Mouse (Mus musculus): ENCODE measurements around the gene Pou6f1.
"Not testable (repeated sequence)": the region's sequence is repeated elsewhere in the genome, so short reads cannot be mapped to it uniquely, and the experiment has no call there.

Pou6f1 gene

DNA sequence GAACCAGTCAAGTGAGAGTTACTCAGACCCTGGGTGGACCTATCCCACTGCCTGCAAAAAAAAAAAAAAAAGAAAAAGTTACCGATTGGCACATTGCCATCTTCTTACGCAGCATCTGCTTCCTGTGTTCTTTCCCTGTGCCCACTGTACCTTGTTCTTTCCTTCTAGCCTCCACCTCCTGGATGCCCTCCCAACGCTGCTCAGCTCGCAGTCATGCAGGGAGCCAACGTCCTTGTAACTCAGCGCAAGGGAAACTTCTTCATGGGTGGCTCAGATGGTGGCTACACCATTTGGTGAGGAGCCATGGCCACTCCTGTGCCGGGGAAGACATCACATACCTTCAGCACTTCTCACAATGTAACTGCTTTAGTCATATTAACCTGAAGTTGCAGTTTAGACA lies 19.4 kb upstream of the Pou6f1 start:
- DNase-seq (ENCODE audit: low read depth, low spot score), result no peak

- no peak for DNase-seq (ENCODE audit: low read depth, low spot score)
Measured at GRCm38 (mm10) chr15:100616221-100616620, 16.4 kb upstream of the Pou6f1 start.

DNA sequence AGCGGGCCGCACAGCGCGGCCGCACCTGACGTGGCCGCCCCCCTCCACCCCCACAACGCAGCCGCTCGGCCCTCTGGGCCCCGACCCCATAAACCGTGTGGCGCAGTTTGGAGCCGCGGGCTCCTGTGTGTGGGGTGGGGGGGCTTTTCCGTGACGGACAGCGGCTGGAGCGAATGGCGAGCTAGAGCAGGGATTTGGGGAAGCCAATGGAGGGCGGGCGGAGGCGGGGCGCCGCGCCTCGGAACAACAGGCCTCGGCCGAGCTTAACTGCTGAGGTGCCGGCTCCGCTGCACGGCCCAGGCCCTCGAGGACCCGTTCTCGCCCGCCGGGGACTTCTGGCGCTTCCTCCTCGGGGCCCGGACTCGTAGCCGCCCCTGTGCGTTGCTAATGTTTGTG lies 16.0 kb upstream of the Pou6f1 start:
- DNase-seq (ENCODE audit: low read depth, low spot score), result peak; percentile 93

DNA sequence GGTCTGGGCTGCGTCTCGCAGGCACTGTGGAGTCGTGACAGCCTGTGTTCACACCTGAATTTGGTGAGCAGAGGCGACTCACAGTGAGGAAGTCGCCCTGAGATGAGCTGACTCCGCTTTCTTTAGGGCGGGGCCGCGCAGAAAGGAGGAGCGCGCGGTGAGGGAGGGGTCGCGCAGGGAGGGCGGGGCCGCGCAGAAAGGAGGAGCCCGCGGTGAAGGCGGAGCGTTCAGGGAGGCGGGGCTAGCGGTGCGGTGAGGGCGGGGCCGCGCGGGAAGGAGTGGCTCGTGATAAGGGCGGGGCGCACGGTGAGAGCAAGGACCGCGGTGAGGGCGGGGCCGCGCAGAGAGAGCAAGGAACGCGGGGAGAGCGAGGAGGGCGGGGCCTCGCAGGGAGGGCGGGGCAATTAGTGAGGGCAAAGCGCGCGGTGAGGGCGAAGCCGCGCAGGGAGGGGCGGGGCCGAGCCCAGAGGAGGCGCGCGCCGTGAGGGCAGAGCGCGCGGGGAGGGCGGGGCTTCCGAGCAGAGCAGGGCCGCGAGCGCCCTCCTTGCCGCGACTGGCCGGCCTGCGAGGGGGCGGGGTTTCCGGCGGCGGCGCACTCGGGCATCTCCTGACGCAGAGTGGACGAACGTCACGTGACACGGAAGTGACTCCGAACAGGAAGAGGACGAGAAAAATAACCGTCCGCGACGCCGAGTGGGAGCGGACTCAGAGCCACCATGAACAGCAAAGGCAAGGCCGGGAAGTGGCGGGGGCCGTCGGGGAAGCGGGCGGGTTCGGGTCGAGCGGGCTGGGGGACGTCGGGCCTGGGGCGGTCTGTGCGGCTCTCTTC lies 15.4 kb upstream of the Pou6f1 start, which contains the start of gene Dazap2:
Gene Dazap2, plus strand, starts transcription at position 354 of the 829 bp plus-strand sequence.
- DNase-seq (ENCODE audit: low read depth, low spot score), result peak; percentile 98

- DNase-seq (ENCODE audit: low read depth, low spot score), result no peak
Measured at GRCm38 (mm10) chr15:100614218-100614995, 14.6 kb upstream of the Pou6f1 start.

DNA sequence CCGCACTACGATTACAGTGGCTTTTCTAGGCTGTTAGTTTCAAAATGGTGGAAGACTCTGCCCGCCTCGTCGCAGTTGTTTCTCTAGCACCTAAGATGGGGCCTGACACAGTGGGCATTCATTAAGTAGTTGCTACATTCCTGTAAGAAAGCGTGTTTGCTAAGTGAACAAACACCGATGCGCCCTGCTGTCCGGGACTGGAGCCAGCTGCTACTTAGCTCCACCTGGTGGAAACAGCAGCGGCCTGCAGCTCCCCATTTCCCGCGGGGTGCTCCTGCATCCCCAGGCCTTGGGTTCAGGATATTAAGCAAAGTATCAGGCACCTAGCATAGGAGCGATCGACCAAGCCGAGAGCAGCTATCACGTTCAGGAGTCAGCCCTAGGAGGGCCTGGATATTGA lies 13.8 kb upstream of the Pou6f1 start:
- peak; percentile 68 for DNase-seq (ENCODE audit: low read depth, low spot score)

DNA sequence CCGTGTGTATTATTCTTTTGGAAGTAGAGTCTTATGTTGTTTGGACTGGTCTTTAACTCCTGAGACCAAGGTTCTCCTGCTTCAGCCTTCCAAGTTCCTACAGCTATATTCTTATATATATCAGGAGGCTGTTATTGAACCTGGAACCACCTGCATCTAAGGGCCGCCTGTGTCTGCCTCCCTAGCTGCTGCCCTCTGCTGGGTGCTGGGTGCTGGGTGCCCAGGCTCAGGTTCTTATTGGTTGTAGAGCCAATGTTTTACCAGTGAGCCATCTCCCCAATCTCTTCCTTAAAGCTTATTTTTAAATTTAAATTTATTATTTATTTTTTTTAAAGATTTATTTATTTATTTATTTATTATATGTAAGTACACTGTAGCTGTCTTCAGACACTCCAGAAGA lies 12.6 kb upstream of the Pou6f1 start:
- no peak for DNase-seq (ENCODE audit: low read depth, low spot score)

- DNase-seq (ENCODE audit: low read depth, low spot score), result no peak
Measured at GRCm38 (mm10) chr15:100611951-100612350, 12.2 kb upstream of the Pou6f1 start.

GRCm38 (mm10) chr15:100606677-100607076 lies 6.9 kb upstream of the Pou6f1 start:
- not testable (repeated sequence) for DNase-seq (ENCODE audit: low read depth, low spot score)

DNA sequence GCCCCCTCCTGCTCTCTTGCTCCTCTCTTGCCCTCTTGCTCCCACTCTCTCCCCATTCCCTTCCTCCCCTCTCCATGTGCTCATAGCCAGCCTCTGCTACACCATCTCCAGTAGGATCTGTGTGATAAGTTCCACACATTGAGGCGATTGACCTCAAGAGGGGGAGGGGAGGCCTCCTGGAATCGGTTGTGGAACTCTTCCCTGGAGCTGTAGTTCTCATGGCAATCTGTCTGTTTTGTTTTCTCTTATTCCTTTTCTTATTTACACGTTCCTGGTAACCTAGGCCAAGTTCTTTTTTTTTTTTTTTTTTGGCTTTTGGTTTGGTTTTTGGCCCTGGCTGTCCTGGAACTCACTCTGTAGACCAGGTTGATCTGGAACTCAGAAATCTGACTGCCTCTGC lies 1.9 kb upstream of the Pou6f1 start:
- no peak for DNase-seq (ENCODE audit: low read depth, low spot score)

GRCm38 (mm10) chr15:100600696-100601272 lies 1.0 kb upstream of the Pou6f1 start:
- no peak for DNase-seq (ENCODE audit: low read depth, low spot score)

DNA sequence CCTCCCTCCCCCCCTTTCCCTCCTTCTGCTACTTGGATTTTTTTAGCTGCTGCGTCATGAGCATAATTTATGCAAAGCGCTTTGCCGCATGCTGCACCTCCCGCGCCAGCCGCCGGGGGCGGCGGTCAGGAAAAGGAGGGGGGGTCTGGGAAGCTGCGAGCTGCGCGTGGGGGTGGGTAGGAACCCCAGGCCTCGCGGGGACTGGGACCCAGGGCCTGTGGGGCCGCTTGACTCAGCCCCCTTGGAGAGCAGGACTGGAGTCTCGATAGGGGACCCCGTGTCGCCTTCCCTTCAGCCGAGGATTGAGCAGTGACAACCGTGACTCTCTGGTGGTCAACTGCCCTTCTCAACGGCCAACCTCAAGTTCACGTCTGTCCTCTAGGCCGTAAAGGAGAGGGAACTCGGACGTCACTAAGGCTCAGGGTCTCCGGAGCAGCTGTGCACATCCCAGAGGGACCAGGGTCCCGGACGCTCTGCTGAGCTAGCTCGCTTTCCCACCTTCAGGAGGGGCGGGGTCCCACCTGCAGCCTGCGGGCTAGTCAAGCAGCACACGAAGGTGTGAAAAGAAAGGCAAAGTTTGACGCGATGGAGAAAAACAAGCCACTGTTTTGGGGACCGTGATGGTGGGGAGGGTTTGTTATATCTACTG lies 387 bp upstream of the Pou6f1 start:
- DNase-seq (ENCODE audit: low read depth, low spot score), result peak; percentile 75

- no peak for DNase-seq (ENCODE audit: low read depth, low spot score)
Measured at GRCm38 (mm10) chr15:100598883-100599275, 905 bp downstream of the Pou6f1 start.

DNA sequence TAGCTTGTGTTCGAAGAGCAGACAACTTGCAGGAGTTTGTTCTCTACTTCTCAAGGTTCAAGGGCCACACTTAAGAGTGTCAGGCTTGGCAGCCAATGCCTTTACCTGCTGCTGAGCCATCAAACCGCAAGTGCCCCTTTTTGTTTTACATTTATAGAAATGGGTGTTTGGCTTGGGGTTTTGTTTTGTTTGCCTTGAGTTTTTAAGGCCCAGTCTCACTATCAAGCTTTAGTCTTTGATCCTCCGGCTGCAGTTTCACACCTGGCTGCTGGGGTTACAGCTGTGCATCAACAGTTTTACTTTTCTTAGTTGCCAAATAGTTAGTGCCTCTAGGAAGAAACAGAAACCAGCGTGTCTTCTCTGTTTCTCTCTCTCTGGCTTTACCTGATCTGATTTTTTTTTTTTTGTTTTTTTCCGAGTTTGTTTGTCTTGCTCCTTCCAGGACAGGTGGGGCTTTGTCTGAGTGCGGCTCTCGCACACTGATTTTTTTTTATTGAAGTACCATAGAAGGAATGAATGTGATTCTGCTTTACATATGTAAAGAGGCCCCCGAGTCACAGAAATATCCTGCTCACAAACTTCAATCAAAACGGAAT lies 1.4 kb downstream of the Pou6f1 start:
- DNase-seq (ENCODE audit: low read depth, low spot score), result no peak

DNA sequence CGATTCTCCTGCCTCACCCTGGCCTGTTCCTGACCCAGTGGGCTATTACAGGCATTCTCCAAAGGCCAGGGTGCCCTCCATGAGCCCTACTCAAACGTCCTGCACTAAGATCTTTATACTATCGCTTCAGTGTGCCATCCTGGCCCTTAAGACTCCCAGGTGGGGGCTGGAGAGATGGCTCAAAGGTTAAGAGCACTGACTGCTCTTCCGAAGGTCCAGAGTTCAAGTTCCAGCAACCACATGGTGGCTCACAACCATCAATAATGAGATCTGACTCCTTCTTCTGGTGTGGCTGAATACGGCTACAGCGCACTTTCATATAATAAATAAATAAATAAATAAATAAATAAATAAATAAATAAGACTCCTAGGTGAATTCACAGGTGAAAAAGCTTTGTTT lies 7.0 kb downstream of the Pou6f1 start:
- no peak for DNase-seq (ENCODE audit: low read depth, low spot score)

- DNase-seq (ENCODE audit: low read depth, low spot score), result no peak
Measured at GRCm38 (mm10) chr15:100590436-100590835, 9.3 kb downstream of the Pou6f1 start.

DNA sequence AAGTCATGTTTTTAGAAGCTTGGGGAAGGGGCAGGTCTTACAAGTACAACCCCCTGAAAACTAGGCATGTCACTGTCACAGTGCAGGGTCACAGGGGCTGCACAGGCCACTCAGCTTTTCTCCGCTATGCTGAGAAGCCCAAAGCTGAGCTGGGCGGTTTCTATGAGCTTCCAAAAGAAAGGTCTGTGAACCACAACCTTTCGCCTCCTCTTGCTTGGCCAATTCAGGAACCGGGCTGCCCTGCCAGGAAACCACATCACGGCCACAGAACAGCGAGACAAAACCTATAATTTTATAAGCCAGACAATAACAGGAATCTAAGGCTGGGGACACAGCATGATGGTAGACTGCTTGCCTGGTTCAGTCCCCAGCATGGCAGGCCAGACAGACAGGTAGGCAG lies 11.5 kb downstream of the Pou6f1 start:
- DNase-seq (ENCODE audit: low read depth, low spot score), result no peak

- DNase-seq (ENCODE audit: low read depth, low spot score), result no peak
Measured at GRCm38 (mm10) chr15:100587166-100587565, 12.6 kb downstream of the Pou6f1 start.

GRCm38 (mm10) chr15:100585931-100586330 lies 13.9 kb downstream of the Pou6f1 start:
- DNase-seq (ENCODE audit: low read depth, low spot score), result no peak

GRCm38 (mm10) chr15:100580108-100580507 lies 19.7 kb downstream of the Pou6f1 start:
- no peak for DNase-seq (ENCODE audit: low read depth, low spot score)

DNA sequence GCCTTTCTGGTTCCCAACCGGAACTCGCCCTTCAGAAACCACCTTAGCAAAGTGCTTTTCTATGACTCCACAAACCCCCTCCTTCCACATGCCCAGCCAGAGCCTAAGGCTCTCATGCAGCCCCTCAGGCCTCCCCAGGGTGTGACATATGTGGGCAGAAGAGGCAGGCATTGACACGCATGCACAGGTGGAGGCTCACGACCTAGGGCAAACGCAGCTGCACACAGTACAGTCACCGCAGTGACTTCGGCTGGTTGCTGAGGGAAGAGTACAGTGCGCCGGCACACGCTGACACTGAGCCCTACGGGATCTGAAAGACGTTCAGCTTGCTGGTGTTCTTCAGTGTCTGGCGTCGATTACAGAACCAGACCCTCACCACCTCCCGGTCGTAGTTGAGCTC lies 21.8 kb downstream of the Pou6f1 start:
- DNase-seq (ENCODE audit: low read depth, low spot score), result no peak

DNA sequence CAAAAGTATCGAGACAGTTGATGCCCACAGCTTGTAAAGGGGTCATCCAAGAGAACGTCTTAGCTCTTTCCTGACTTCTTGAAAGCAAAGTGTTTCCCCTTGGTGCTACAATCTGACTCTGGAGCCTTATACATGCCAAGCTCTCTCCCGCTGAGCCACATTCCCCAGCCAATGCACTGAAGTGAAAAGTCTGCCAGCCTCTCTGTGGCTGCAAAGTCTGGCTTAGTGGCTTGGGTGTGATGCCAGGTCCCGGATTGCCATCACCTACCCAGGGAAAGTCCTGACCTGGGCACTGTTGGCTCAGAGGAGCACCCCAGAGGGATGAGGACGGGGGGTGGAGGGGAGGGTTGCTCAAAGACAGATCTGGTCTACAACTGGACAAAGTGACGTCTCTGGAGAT lies 23.0 kb downstream of the Pou6f1 start:
- DNase-seq (ENCODE audit: low read depth, low spot score), result no peak
